Mouse (Mus musculus): ENCODE data around the gene Srrt. TPM values are rescaled to one million over a fixed set of nuclear protein-coding genes. Genes with fewer than 3 reads are reported as not detected.
A peak's percentile ranks its signal among the peaks of the same experiment; 100 is the strongest.

The Srrt gene
- polyA plus RNA-seq, 1 experiment, result 121 TPM

DNA sequence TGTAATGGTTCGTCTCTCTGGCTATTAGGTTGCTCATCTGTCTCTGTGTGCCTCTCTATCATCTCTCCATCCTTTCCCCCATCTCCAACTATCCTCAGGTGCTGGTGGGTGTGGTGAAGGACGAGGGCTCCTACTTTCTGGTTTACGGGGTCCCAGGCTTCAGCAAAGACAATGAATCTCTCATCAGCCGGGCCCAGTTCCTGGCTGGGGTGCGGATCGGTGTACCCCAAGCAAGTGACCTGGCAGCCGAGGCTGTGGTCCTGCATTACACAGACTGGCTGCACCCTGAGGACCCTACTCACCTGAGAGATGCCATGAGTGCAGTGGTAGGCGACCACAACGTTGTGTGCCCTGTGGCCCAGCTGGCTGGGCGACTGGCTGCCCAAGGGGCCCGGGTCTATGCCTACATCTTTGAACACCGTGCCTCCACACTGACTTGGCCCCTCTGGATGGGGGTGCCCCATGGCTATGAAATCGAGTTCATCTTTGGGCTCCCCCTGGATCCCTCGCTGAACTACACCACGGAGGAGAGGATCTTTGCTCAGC lies 16.0 kb downstream of the Srrt start:
- H3K27ac ChIP-seq (ENCODE audit: insufficient read depth, low read length), result no peak overlapping the region
- H3K4me3 ChIP-seq (ENCODE audit: low read depth, low read length), result no peak overlapping the region
- peaks cover 9% of the 10 kb centered on the region; the same call in 1 of the 2 replicates for H3K27me3 ChIP-seq (ENCODE audit: control insufficient read depth, insufficient read depth, low read length, poor library complexity, severe bottlenecking)
- H3K36me3 ChIP-seq (ENCODE audit: control insufficient read depth, insufficient read depth, low read length, poor library complexity, severe bottlenecking), result peaks cover 15% of the 10 kb centered on the region
- no peak overlapping the region for H3K9ac ChIP-seq (ENCODE audit: low read depth, poor library complexity, severe bottlenecking)
- H3K4me1 ChIP-seq (ENCODE audit: control insufficient read depth, insufficient read depth, low read length), result no peaks in the 10 kb centered on the region
- no peaks in the 10 kb centered on the region for H3K9me3 ChIP-seq (replicated peaks; ENCODE audit: control insufficient read depth, insufficient read depth, low read length, poor library complexity, severe bottlenecking)
- no peak for TF ChIP-seq CTCF (IDR thresholded peaks at IDR 0.05; ENCODE audit: low read depth, low read length)
- TF ChIP-seq EP300 (IDR thresholded peaks at IDR 0.05; ENCODE audit: insufficient read depth, low read depth, low read length), result no peak
- TF ChIP-seq POLR2A (IDR thresholded peaks at IDR 0.05; ENCODE audit: insufficient read depth, low read length), result no peak

DNA sequence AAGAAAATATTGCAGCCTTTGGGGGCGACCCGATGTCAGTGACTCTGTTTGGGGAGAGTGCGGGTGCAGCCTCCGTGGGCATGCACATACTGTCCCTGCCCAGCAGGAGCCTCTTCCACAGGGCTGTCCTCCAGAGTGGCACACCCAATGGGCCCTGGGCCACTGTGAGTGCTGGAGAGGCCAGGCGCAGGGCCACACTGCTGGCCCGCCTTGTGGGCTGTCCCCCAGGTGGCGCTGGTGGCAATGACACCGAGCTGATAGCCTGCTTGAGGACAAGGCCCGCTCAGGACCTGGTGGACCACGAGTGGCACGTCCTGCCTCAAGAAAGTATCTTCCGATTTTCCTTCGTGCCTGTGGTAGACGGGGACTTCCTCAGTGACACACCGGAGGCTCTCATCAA lies 16.8 kb downstream of the Srrt start:
- Histone ChIP-seq H3K9ac (ENCODE audit: low read depth, poor library complexity, severe bottlenecking) (no peak overlapping the region), H3K27me3 (ENCODE audit: control insufficient read depth, insufficient read depth, low read length, poor library complexity, severe bottlenecking) (peaks cover 9% of the 10 kb centered on the region; the same call in 1 of the 2 replicates), H3K4me1 (ENCODE audit: control insufficient read depth, insufficient read depth, low read length) (no peaks in the 10 kb centered on the region), H3K4me3 (ENCODE audit: low read depth, low read length) (no peak overlapping the region), H3K36me3 (ENCODE audit: control insufficient read depth, insufficient read depth, low read length, poor library complexity, severe bottlenecking) (peaks cover 7% of the 10 kb centered on the region), H3K9me3 (replicated peaks; ENCODE audit: control insufficient read depth, insufficient read depth, low read length, poor library complexity, severe bottlenecking) (no peaks in the 10 kb centered on the region), H3K27ac (ENCODE audit: insufficient read depth, low read length) (no peak overlapping the region)
- TF ChIP-seq EP300 (IDR thresholded peaks at IDR 0.05; ENCODE audit: insufficient read depth, low read depth, low read length) (no peak), CTCF (IDR thresholded peaks at IDR 0.05; ENCODE audit: low read depth, low read length) (peak; percentile 66), POLR2A (IDR thresholded peaks at IDR 0.05; ENCODE audit: insufficient read depth, low read length) (no peak)

DNA sequence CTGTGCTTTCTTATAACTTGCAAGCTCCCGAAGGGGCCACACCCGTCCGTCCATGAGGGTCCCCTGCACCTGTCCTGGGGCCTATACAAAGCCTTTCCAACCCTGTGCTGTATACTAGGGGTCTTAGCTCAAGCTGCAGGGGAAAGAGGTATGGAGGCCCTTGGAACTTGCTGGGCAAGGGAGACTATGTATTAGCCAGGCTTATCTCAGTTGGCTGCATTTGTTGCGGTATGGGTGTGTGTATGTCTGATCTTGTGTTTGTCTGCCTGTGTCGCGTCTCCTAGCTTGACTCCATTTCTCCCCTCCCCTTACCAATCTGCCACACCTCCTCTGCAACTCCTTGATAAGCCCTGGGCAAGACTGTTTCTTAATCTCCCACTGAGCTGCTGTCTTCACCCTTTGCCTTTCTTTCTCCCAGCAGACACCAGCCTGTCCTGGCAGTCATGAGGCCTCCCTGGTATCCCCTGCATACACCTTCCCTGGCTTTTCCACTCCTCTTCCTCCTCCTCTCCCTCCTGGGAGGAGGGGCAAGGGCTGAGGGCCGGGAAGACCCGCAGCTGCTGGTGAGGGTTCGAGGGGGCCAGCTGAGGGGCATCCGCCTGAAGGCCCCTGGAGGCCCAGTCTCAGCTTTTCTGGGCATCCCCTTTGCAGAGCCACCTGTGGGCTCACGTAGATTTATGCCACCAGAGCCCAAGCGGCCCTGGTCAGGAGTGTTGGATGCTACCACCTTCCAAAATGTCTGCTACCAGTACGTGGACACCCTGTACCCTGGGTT lies 17.7 kb downstream of the Srrt start:
- TF ChIP-seq POLR2A (IDR thresholded peaks at IDR 0.05; ENCODE audit: insufficient read depth, low read length), result no peak
- no peak for TF ChIP-seq EP300 (IDR thresholded peaks at IDR 0.05; ENCODE audit: insufficient read depth, low read depth, low read length)
- TF ChIP-seq CTCF (IDR thresholded peaks at IDR 0.05; ENCODE audit: low read depth, low read length), result no peak
- no peak overlapping the region for H3K27ac ChIP-seq (ENCODE audit: insufficient read depth, low read length)
- H3K27me3 ChIP-seq (ENCODE audit: control insufficient read depth, insufficient read depth, low read length, poor library complexity, severe bottlenecking), result peaks cover 9% of the 10 kb centered on the region; the same call in 1 of the 2 replicates
- no peak overlapping the region for H3K4me3 ChIP-seq (ENCODE audit: low read depth, low read length)
- no peaks in the 10 kb centered on the region for H3K4me1 ChIP-seq (ENCODE audit: control insufficient read depth, insufficient read depth, low read length)
- H3K9me3 ChIP-seq (replicated peaks; ENCODE audit: control insufficient read depth, insufficient read depth, low read length, poor library complexity, severe bottlenecking), result no peaks in the 10 kb centered on the region
- no peaks in the 10 kb centered on the region for H3K36me3 ChIP-seq (ENCODE audit: control insufficient read depth, insufficient read depth, low read length, poor library complexity, severe bottlenecking)
- H3K9ac ChIP-seq (ENCODE audit: low read depth, poor library complexity, severe bottlenecking), result no peak overlapping the region

DNA sequence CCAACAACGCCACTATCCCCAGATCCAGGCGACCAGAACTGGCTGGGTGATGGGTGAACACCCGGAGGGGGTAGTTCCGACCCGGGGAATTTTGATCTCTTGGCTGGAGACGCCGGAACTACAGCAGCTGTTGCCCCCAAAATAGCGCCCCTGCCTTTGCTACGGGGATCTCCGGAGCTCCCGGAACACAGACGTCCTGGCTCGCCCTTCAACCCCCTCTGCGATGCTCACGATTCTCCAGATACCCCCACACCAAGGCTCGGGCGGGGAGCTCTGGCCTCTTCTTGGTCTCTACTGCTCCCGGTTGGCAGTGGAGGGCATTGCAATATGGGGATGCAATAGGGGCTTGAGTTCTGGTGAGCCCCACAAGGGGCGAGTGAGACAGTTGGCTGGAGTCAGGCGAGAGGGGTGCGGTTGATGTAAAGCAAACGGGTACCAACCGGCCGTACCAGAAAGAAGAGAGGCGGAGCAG lies 18.4 kb downstream of the Srrt start:
- Histone ChIP-seq H3K9me3 (replicated peaks; ENCODE audit: control insufficient read depth, insufficient read depth, low read length, poor library complexity, severe bottlenecking) (no peaks in the 10 kb centered on the region), H3K4me1 (ENCODE audit: control insufficient read depth, insufficient read depth, low read length) (no peaks in the 10 kb centered on the region), H3K9ac (ENCODE audit: low read depth, poor library complexity, severe bottlenecking) (0 out of 2 replicates have a peak overlapping the region, but pooled peaks have one; percentile 38), H3K4me3 (ENCODE audit: low read depth, low read length) (peak overlapping the region; percentile 26), H3K27ac (ENCODE audit: insufficient read depth, low read length) (no peak overlapping the region), H3K36me3 (ENCODE audit: control insufficient read depth, insufficient read depth, low read length, poor library complexity, severe bottlenecking) (no peaks in the 10 kb centered on the region), H3K27me3 (ENCODE audit: control insufficient read depth, insufficient read depth, low read length, poor library complexity, severe bottlenecking) (peaks cover 9% of the 10 kb centered on the region; the same call in 1 of the 2 replicates)
- TF ChIP-seq CTCF (IDR thresholded peaks at IDR 0.05; ENCODE audit: low read depth, low read length) (peak; percentile 30), EP300 (IDR thresholded peaks at IDR 0.05; ENCODE audit: insufficient read depth, low read depth, low read length) (no peak), POLR2A (IDR thresholded peaks at IDR 0.05; ENCODE audit: insufficient read depth, low read length) (no peak)

DNA sequence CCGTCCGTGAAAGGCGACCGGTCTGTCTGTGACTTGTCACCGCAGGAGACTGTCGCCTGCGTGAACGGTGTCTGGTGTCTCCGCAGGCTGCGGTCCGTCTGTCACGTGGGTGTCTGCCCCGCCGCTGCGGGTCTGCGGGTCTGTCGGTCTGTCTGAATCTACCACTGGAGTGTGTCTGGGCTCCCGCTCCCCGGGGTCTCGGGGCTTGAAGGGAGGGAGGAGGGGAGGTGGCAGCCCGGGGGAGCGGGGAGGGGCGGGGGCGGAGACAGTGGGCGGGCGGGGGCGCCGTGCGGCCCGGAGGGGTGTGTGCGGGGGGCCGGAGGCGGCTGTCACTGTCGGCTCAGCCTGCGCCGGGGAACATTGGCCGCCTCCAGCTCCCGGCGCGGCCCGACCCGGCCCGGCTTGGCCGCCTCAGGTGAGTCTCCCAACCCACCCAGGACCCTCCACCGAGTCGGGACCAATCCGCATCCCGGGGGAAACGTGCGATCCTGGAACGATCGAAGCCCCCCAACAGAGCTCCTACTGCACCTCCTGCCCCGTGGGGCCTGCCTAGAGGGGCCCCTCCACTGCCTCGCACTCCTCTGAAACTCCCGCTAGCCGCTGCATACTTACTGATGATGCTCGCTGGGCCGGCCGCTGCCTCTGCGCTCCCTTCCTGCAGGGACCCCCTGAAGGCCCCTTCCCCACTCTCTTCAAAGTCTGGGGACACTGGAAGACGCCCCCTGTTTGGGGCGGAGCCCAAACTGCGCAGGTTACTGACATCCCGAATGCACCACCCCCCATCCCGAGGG lies 19.3 kb downstream of the Srrt start:
- Histone ChIP-seq H3K4me3 (ENCODE audit: low read depth, low read length) (peak overlapping the region; percentile 47), H3K4me1 (ENCODE audit: control insufficient read depth, insufficient read depth, low read length) (no peaks in the 10 kb centered on the region), H3K36me3 (ENCODE audit: control insufficient read depth, insufficient read depth, low read length, poor library complexity, severe bottlenecking) (no peaks in the 10 kb centered on the region), H3K27me3 (ENCODE audit: control insufficient read depth, insufficient read depth, low read length, poor library complexity, severe bottlenecking) (peaks cover 9% of the 10 kb centered on the region; the same call in 1 of the 2 replicates), H3K9ac (ENCODE audit: low read depth, poor library complexity, severe bottlenecking) (peak overlapping the region; percentile 10; the same call in 1 of the 2 replicates), H3K9me3 (replicated peaks; ENCODE audit: control insufficient read depth, insufficient read depth, low read length, poor library complexity, severe bottlenecking) (no peaks in the 10 kb centered on the region), H3K27ac (ENCODE audit: insufficient read depth, low read length) (no peak overlapping the region)
- TF ChIP-seq POLR2A (IDR thresholded peaks at IDR 0.05; ENCODE audit: insufficient read depth, low read length) (no peak), EP300 (IDR thresholded peaks at IDR 0.05; ENCODE audit: insufficient read depth, low read depth, low read length) (no peak), CTCF (IDR thresholded peaks at IDR 0.05; ENCODE audit: low read depth, low read length) (no peak)

Measured in ES-Bruce4 (cell line).